Mouse (Mus musculus) liver, postnatal 0 days (tissue): ENCODE data around the gene Zdhhc4.

ENCODE experiments used
- CTCF ChIP-seq: sonication (generic); IDR thresholded peaks from 2 replicates; pipeline ENCODE4 v1.5.1; 2016; ENCODE audit warnings: antibody characterized with exemption, low read depth
- EP300 ChIP-seq: IDR thresholded peaks from 2 replicates; pipeline ENCODE4 v1.6.1; 2016; ENCODE audit warnings: antibody characterized with exemption, low read depth, mild to moderate bottlenecking

- TF ChIP-seq CTCF (no peak), EP300 (no peak)
Measured at GRCm38 (mm10) chr5:143268985-143269362, 60.1 kb downstream of the Zdhhc4 start.
